Comparison of ENCODE assay signal across 8 mouse cellular contexts in the genomic region with DNA sequence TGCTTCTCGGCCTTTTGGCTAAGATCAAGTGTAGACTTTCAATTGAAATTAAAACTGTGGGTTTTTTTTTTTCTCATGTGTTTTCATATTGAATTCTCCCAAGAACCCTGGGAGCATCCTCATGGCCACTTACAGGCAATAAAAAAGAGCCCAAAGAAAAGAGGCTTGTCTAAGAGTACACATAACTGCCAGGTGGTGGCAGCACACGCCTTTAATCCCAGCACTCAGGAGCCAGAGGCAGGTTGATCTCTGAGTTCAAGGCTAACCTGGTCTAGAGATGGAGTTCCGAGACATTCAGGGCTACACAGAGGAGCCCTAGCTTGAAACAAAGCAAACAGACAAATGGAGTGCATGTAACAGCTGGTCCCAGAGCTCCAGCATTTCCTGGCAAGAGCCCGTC. TPM values are rescaled to one million over a fixed set of nuclear protein-coding genes. Genes with fewer than 3 reads are reported as not detected.
A peak's percentile ranks its signal among the peaks of the same experiment; 100 is the strongest.
DNase-seq lines count a peak whose midpoint lies in the region; ATAC-seq and TF ChIP-seq lines count a peak whose summit lies in the region.

No protein-coding gene starts in this region.

- ATAC-seq in neutrophil, adult 5-6 weeks (ENCODE audit: extremely low read depth, insufficient number of reproducible peaks, low FRiP score, poor library complexity, severe bottlenecking), result 0 out of 2 replicates have a peak, but pooled peaks have one; percentile 46

- TF ChIP-seq CTCF in lung, adult 2 months (IDR thresholded peaks at IDR 0.05; ENCODE audit: insufficient read depth, low read length), result peak; percentile 67

- no peak overlapping the region for H3K4me3 ChIP-seq in lung, adult 2 months (replicated peaks; ENCODE audit: extremely low read depth, low read depth, low read length)

- 52% methylated on average over 4 of the region's 4 CpGs for WGBS in lung, adult 2 months

- peak; percentile 61 for DNase-seq in cerebellum, adult 9-10 months
- DNase-seq in cerebellum, adult 11 months, result no peak
- no peak for DNase-seq in lung, adult 2 months
- DNase-seq in lung, adult 18-20 months, result no peak
- peak; percentile 63 for DNase-seq in brain, adult 2 months (ENCODE audit: low read depth, low spot score)
- no peak for DNase-seq in urinary bladder, adult 2 months (ENCODE audit: low spot score)
- DNase-seq in layer of hippocampus, postnatal 25 days (ENCODE audit: extremely low spot score in 1 of 2, low spot score in 1 of 2), result no peak

- no peaks in the 10 kb centered on the region for H3K4me1 ChIP-seq in lung, adult 2 months (ENCODE audit: control insufficient read depth, insufficient read depth, low read length)

- no peak for TF ChIP-seq POLR2A in lung, adult 2 months (IDR thresholded peaks at IDR 0.05; ENCODE audit: borderline replicate concordance, extremely low read depth, low read depth, low read length)

RNA-seq across cellular contexts. Expression of gene Dock3, which starts 14.5 kb away (rescaled TPM):
- polyA plus RNA-seq in lung, adult 2 months (2012; rRNA removed), result 0.09 and 0.18 TPM in 2 replicates
- total RNA-seq in neutrophil, adult 5-6 weeks (2017), result not detected in 2 replicates
- polyA plus RNA-seq in urinary bladder, adult 2 months (2012; rRNA removed), result 10.5 and 17.1 TPM in 2 replicates
- 100 to 1,000 TPM in 1 of 2 experiments, 10 to 100 TPM in 1; 97.3 to 116 TPM for total RNA-seq in layer of hippocampus, postnatal 25 days (2021)

RNA-seq across cellular contexts. Expression of gene Mapkapk3, which starts 43.5 kb away (rescaled TPM):
- polyA plus RNA-seq in lung, adult 2 months (2012; rRNA removed), result 29.3 and 41.1 TPM in 2 replicates
- total RNA-seq in neutrophil, adult 5-6 weeks (2017), result 41.0 and 43.6 TPM in 2 replicates
- 50.7 and 54.4 TPM in 2 replicates for polyA plus RNA-seq in urinary bladder, adult 2 months (2012; rRNA removed)
- total RNA-seq in layer of hippocampus, postnatal 25 days (2021), result 1 to 10 TPM; 2.1 to 3.1 TPM

RNA-seq across cellular contexts. Expression of gene Cish, which starts 49.7 kb away (rescaled TPM):
- polyA plus RNA-seq in lung, adult 2 months (2012; rRNA removed), result 61.1 and 72.2 TPM in 2 replicates
- total RNA-seq in neutrophil, adult 5-6 weeks (2017), result 0.58 and 0.61 TPM in 2 replicates
- 11.7 and 14.7 TPM in 2 replicates for polyA plus RNA-seq in urinary bladder, adult 2 months (2012; rRNA removed)
- 1 to 10 TPM; 2.6 to 2.8 TPM for total RNA-seq in layer of hippocampus, postnatal 25 days (2021)

Comparison
In these comparisons a context has a peak if more than half of its experiments do, and no peak if none do; other contexts are left out.
1. DNase-seq: peak in cerebellum, adult 9-10 months (single experiment) and brain, adult 2 months (single experiment); none in cerebellum, adult 11 months (single experiment), lung, adult 2 months (single experiment), lung, adult 18-20 months (0 of 2), urinary bladder, adult 2 months (single experiment) and layer of hippocampus, postnatal 25 days (0 of 2).
2. RNA of gene Dock3, which starts 14.5 kb away (total RNA-seq): 97.3 to 116 TPM in layer of hippocampus, postnatal 25 days; not detected in neutrophil, adult 5-6 weeks; every median in the first group is over 10 times any median in the second.
3. RNA of gene Mapkapk3, which starts 43.5 kb away (total RNA-seq): 41.0 to 43.6 TPM in neutrophil, adult 5-6 weeks; 2.1 to 3.1 TPM in layer of hippocampus, postnatal 25 days; every median in the first group is over 10 times any median in the second.